Mouse (Mus musculus) lung, adult 2 months (tissue): ENCODE results near the gene Lrrn4cl.

Experiments used
- CTCF ChIP-seq: fragments of 200-500 bp; IDR thresholded peaks from 2 replicates; pipeline ENCODE4 v1.5.1; 2011; ENCODE audit warnings: mild to moderate bottlenecking, low read length, control low read depth; ENCODE audit not compliant: insufficient read depth
- POLR2A ChIP-seq: fragments of 200-500 bp; IDR thresholded peaks from 2 replicates; pipeline ENCODE4 v1.6.1; 2011; ENCODE audit warnings: low read depth, mild to moderate bottlenecking, control low read depth, low read length, borderline replicate concordance; ENCODE audit errors: extremely low read depth

DNA sequence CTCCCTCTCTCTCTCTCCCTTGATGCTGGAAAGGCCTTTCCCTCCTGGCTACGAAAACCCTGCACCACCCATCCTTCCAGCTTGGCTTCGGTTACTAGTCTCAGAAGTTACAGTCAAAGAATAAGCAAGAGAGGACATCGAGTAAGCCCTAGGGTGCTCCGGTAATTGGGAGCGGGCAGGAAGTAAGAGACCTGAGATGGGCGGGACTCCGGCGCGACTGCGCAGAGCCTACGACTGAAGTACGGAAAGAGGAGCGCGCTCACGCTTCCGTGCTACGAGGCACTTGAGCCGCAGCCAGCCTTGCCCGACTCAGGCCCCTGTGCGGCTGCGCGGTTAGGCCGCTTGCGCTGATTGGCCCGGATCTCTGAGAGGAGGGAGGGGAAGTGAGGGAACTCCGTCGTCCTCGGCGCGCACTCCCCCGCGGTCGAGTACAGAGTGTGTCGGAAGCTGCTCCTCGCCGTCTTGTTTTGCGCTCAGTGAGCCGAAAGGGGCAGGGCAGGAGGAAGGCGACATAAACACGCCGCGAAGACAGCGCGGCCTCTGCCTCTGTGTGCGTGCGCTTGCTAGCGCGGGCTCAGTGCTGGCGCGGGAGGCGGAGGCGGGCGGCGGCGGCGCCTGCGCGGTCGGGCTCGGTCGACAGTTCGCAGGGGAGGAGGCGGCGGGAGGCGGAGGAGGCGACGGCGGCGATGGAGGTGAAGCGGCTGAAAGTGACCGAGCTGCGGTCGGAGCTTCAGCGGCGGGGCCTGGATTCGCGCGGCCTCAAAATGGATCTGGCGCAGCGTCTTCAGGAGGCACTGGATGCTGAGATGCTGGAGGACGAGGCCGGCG, 30.8 kb upstream of the Lrrn4cl start, which contains the start of gene Hnrnpul2:
- TF ChIP-seq CTCF = no peak
- TF ChIP-seq POLR2A = peak; percentile 95; the same call in 1 of the 2 replicates
